Mouse (Mus musculus) embryonic facial prominence, embryonic 12.5 days (tissue): ENCODE results near the gene Unc5cl. TPM values are rescaled to one million over a fixed set of nuclear protein-coding genes. Genes with fewer than 3 reads are reported as not detected.
A peak's percentile ranks its signal among the peaks of the same experiment; 100 is the strongest.

Experiments used
- ATAC-seq: fragments of 200-750 bp; cut with Nextera tagmentation; 2 replicates; pipeline ENCODE4 v1.8.0; 2017; ENCODE audit not compliant: insufficient number of reproducible peaks, insufficient read depth, low FRiP score, low TSS enrichment
- H3K27ac ChIP-seq: fragments of 300-500 bp; sonication (generic); 2 replicates; pipeline ENCODE4 v1.5.1; 2016; ENCODE audit warnings: mild to moderate bottlenecking
- H3K27me3 ChIP-seq: fragments of 300-500 bp; sonication (generic); 2 replicates; pipeline ENCODE4 v1.6.1; 2016; ENCODE audit warnings: mild to moderate bottlenecking, moderate library complexity
- H3K36me3 ChIP-seq: fragments of 300-500 bp; sonication (generic); 2 replicates; pipeline ENCODE4 v1.6.1; 2016; ENCODE audit warnings: mild to moderate bottlenecking
- H3K4me1 ChIP-seq: fragments of 300-500 bp; sonication (generic); 2 replicates; pipeline ENCODE4 v1.6.1; 2016
- H3K4me2 ChIP-seq: fragments of 300-500 bp; sonication (generic); replicated peaks from 2 replicates; pipeline ENCODE4 v1.6.1; 2016; ENCODE audit warnings: mild to moderate bottlenecking, moderate library complexity
- H3K4me3 ChIP-seq: fragments of 300-500 bp; sonication (generic); 2 replicates; pipeline ENCODE4 v1.5.1; 2016; ENCODE audit warnings: mild to moderate bottlenecking
- H3K9ac ChIP-seq: fragments of 300-500 bp; sonication (generic); 2 replicates; pipeline ENCODE4 v1.6.1; 2016; ENCODE audit warnings: mild to moderate bottlenecking, moderate library complexity
- H3K9me3 ChIP-seq: fragments of 300-500 bp; sonication (generic); 2 replicates; pipeline ENCODE4 v1.6.1; 2016; ENCODE audit warnings: mild to moderate bottlenecking, moderate library complexity
- WGBS: fragments of 180-500 bp; shearing (Covaris S2); methylation state at CpG from one replicate; pipeline ENCODE4 v1.1.7; 2016; 5-methylcytosine and 5-hydroxymethylcytosine counted together
- polyA plus RNA-seq: library from polyadenylated mRNA; unstranded; fragments of >200 nt; fragmentation: Nextera tagmentation; extraction: Ambion mirVana; gene quantifications from 2 replicates; pipeline ENCODE4 v1.2.1, GENCODE M21; 2016

Gene Unc5cl
- polyA plus RNA-seq, 1 experiment from 2014 or later, result 0.47 TPM

DNA sequence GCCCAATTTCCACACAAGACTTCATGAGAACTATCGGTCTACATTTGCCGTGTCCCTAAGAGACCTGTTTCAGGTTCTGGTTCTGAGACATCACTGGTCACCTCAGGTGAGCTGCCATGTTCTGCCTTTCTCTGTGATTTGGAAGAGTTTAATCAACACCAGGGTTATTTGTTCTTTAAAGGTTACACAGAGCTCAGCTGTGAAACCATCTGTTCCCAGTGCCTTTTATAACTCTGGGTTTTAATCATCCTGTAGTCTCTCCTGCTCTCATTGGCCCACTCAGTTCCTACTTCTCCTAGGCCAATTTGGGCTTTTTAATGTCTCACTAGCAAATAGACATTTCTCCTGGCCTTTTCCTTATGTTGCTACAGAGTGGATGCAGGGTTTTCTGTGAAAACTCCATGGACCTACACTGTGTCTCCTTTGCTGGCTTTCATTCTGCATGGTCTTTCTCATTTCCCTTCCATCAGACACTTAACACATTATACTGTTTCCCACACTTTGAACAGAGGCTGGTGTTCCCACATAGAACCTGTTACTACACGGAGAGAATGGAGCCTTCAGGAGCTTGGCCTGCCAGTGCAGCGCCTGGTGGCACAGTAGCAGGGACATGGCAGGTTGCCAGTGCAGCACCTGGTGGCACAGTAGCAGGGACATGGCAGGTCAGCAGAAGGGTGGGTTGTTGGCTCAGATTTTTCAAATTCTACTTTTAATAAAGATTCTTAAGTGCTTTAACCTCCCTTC, 97.3 kb downstream of the Unc5cl start:
- ATAC-seq, result no peak
- Histone ChIP-seq H3K27ac (no peak overlapping the region), H3K9me3 (no peaks in the 10 kb centered on the region), H3K27me3 (no peaks in the 10 kb centered on the region), H3K36me3 (no peaks in the 10 kb centered on the region), H3K9ac (no peak overlapping the region), H3K4me2 (no peak overlapping the region), H3K4me3 (no peak overlapping the region), H3K4me1 (no peaks in the 10 kb centered on the region)
- WGBS, result 88% methylated on average over 4 of the region's 4 CpGs

DNA sequence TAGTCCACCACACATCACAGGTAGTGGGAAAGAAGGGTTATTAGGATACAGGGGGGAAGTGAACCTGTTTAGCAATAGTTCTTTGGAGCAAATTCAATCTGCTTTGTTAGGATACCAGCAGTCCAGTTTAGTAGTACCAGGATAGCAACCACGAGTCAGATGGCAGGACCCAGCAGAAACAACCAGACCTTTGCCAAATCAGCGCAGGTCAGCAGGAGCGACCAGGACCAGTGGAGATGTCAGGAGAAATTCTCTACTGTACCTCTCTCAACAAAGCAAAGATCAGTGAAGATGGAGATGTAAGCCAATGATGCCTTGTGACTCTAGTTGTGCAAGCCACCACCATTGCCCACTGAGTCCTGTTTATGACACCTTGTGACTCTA, 97.8 kb downstream of the Unc5cl start:
- Histone ChIP-seq H3K27me3 (no peaks in the 10 kb centered on the region), H3K9me3 (no peaks in the 10 kb centered on the region), H3K4me1 (no peaks in the 10 kb centered on the region), H3K9ac (no peak overlapping the region), H3K4me2 (no peak overlapping the region), H3K4me3 (no peak overlapping the region), H3K27ac (no peak overlapping the region), H3K36me3 (no peaks in the 10 kb centered on the region)
- 89% methylated on average over 3 of the region's 3 CpGs for WGBS
- ATAC-seq, result no peak

DNA sequence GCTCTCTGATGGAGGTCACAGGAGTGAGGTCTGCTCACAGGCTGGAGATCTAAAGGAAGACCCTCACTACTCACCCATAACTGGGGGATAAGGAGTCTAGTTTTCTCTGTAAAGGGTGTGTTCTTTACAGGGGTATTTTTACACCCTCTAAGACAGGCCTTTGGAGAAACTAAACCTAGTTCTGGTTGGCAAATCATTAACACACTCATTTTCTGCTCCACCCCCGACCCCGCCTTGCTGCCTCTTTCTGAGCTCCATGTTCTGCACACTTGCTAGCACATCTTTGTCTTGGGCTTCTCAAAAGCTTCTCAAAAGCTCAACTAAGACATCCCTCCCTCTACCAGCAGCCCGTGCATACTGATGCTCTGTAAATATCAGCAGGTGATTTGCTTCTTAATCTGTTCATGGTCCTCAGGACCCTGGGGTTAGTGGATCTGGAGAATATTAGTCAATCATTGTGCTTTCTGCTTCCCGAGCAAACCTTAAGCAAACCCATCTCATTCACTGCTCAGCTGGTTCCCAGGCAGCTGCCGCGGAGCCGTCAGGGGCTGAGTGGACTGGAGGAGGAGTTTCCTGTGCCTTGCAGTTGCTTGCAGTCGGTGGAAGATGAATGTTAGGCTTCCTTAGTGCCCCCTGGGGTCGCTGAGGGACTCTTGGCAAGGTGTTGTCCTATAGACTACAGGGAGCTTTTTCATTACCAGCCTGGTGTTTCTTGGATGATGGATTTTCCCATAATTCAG, 101.7 kb downstream of the Unc5cl start:
- H3K27me3 ChIP-seq, result no peaks in the 10 kb centered on the region
- H3K9me3 ChIP-seq, result no peaks in the 10 kb centered on the region
- no peaks in the 10 kb centered on the region for H3K36me3 ChIP-seq
- no peaks in the 10 kb centered on the region for H3K4me1 ChIP-seq
- ATAC-seq, result no peak
- 43% methylated on average over 9 of the region's 9 CpGs for WGBS
- H3K4me2 ChIP-seq, result no peak overlapping the region
- no peak overlapping the region for H3K27ac ChIP-seq
- no peak overlapping the region for H3K9ac ChIP-seq
- H3K4me3 ChIP-seq, result no peak overlapping the region

DNA sequence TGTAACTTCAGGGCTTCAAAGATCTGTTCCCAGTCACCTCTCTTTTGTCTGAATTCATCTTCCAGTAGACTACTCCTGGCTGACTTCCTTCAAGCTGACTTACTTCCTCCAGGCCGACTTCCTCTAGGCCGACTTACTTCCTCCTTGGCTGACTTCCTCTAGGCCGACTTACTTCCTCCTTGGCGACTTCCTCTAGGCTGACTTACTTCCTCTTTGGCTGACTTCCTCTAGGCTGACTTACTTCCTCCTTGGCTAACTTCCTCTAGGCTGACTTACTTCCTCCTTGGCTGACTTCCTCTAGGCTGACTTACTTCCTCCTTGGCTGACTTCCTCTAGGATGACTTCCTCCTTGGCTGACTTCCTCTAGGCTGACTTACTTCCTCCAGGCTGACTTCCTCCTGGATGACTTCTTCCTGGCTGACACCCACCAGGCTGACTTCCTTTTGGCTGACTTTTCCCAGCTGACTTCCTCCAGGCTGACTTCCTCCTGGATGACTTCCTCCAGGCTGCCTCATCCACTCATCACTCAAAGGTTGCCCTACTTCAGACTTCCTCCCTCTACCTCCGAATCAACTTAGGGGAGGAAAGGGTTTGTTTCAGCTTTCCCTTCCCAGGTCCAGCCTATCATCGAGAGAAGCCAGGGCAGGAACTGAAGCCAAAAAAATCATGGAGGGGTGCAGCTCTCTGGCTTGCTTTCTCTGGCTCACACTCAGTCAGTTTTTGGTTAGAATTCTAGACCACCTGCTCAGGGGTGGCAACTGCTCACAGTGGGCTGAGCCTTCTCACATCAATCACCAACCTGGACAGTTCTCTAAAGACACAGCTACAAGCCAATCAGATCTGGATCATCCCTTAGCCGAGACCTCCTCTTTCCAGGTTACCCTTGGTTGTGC, 103.4 kb downstream of the Unc5cl start:
- Histone ChIP-seq H3K4me2 (no peak overlapping the region), H3K9me3 (no peaks in the 10 kb centered on the region), H3K4me3 (no peak overlapping the region), H3K27me3 (no peaks in the 10 kb centered on the region), H3K9ac (no peak overlapping the region), H3K4me1 (no peaks in the 10 kb centered on the region), H3K27ac (no peak overlapping the region), H3K36me3 (no peaks in the 10 kb centered on the region)
- no peak for ATAC-seq
- 90% methylated on average over 7 of the region's 7 CpGs for WGBS

DNA sequence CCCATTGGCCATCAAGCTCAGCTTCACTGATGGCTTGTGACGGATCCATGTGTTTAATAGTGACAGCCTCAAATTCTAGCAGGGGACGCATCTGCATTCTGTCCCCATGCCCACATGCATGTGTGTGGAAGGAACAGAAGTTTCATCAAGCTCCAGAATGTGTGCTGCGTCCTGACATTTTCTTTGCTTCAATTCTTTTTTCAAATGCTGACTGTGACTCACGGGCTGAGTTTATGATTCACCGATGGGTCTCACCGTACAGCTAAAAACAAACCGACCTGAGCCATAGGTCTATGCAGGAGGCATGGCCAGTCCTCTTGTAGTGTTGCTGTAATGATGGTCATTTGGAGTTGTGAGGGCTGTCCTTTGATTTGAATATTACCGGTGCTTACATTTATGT, 110.2 kb downstream of the Unc5cl start:
- Histone ChIP-seq H3K36me3 (no peaks in the 10 kb centered on the region), H3K27ac (no peak overlapping the region), H3K4me1 (no peaks in the 10 kb centered on the region), H3K9me3 (no peaks in the 10 kb centered on the region), H3K9ac (no peak overlapping the region), H3K4me3 (no peak overlapping the region), H3K27me3 (no peaks in the 10 kb centered on the region), H3K4me2 (no peak overlapping the region)
- 93% methylated on average over 8 of the region's 8 CpGs for WGBS
- ATAC-seq, result no peak

DNA sequence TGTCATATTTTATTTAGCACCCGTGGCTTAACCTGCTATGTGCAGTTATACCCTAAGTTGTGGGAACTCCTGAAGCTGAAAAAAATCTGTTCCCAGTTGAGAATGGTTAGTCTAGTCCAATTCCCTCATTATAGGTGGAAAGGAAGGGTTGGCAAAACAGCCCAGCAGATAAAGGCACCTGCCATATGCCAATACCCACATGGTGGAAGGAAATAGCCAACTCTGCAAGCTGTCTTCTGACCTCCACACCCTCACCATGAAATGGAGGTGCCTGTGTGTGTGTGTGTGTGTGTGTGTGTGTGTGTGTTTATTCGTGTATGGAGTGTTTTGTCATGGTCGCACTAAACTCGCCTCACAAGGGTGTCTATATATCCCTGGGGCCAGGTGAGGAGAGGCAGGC, 115.0 kb downstream of the Unc5cl start:
- no peaks in the 10 kb centered on the region for H3K4me1 ChIP-seq
- H3K9me3 ChIP-seq, result no peaks in the 10 kb centered on the region
- H3K4me3 ChIP-seq, result no peak overlapping the region
- H3K4me2 ChIP-seq, result no peak overlapping the region
- no peak overlapping the region for H3K27ac ChIP-seq
- H3K36me3 ChIP-seq, result no peaks in the 10 kb centered on the region
- WGBS, result 86% methylated on average over 4 of the region's 4 CpGs
- ATAC-seq, result no peak
- H3K9ac ChIP-seq, result no peak overlapping the region
- no peaks in the 10 kb centered on the region for H3K27me3 ChIP-seq

DNA sequence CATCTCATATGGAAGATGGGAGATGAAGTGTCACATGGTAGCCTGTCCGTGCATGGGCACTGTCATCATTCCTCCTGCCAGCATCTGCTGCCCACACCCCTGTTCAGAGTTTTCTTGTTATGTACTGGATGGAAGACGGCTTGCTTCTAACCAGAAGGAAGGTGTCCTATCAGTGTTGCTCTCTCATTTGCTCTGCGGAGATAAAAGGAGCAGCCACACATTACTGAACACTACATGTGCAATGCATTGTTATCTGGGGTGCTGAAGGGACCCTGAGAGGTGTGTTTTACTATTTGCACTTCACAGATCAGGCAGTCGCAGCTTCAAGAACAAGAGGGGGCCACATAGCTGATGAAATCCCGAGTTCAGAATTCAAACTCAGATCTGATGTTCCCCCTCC, 126.5 kb downstream of the Unc5cl start:
- Histone ChIP-seq H3K27ac (no peak overlapping the region), H3K9ac (no peak overlapping the region), H3K27me3 (no peaks in the 10 kb centered on the region), H3K4me2 (no peak overlapping the region), H3K4me1 (no peaks in the 10 kb centered on the region; the same call in 1 of the 2 replicates), H3K36me3 (no peaks in the 10 kb centered on the region), H3K9me3 (no peaks in the 10 kb centered on the region), H3K4me3 (no peak overlapping the region)
- ATAC-seq, result no peak
- WGBS, result 85% methylated on average over 5 of the region's 5 CpGs

DNA sequence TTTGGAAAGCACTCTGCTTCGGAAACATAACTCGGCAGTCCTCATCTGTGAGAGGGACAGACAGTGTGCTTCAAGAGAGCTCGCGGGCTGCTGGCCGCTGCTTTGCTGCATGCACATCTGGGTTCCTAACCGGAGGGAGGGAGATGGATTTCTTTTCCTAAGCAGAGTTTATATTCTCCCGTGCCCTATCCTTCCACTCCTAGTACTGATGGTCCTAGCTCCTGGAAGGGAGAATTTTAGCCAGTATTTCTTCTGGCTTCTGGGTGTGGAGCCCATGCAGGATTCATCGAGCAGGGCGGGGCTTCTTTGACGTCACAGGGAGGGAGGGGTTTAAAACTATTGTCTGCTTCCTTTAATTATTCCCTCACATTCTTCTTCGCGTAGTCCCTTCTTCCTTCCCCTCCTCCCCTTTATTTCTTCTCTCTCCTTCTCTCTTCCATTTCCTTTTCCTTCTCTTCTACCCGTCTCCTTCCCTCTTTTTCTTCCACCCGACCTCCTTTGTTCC, 127.8 kb downstream of the Unc5cl start:
- H3K36me3 ChIP-seq, result no peaks in the 10 kb centered on the region
- ATAC-seq, result no peak
- peak overlapping the region; percentile 28 for H3K4me2 ChIP-seq
- H3K4me1 ChIP-seq, result no peaks in the 10 kb centered on the region; the same call in 1 of the 2 replicates
- no peaks in the 10 kb centered on the region for H3K27me3 ChIP-seq
- no peaks in the 10 kb centered on the region for H3K9me3 ChIP-seq
- no peak overlapping the region for H3K9ac ChIP-seq
- 51% methylated on average over 14 of the region's 14 CpGs for WGBS
- H3K27ac ChIP-seq, result no peak overlapping the region
- no peak overlapping the region; the same call in 1 of the 2 replicates for H3K4me3 ChIP-seq

DNA sequence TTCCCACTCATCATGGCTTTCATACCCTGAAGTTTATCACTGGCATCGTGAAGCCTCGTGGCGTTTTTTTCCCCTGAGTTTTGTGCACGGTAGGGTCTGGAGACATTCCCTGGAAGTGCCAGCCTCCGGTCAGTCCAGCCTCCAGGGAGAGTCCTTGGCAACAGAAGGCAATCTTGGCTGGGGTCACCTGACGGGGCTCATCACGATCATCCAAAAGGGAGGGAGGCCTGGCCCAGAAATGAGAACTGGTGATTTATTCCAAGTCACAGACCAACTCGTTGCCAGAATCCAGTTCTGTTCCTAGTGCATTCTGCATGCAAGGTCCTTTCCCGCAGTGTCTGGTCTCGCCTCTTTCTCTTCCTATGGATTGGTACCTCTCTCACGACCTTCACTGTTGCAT, 128.7 kb downstream of the Unc5cl start:
- Histone ChIP-seq H3K4me1 (no peaks in the 10 kb centered on the region; the same call in 1 of the 2 replicates), H3K27ac (no peak overlapping the region), H3K4me2 (no peak overlapping the region), H3K9me3 (no peaks in the 10 kb centered on the region), H3K9ac (no peak overlapping the region), H3K4me3 (no peak overlapping the region), H3K27me3 (no peaks in the 10 kb centered on the region), H3K36me3 (no peaks in the 10 kb centered on the region)
- 71% methylated on average over 11 of the region's 11 CpGs for WGBS
- no peak for ATAC-seq

DNA sequence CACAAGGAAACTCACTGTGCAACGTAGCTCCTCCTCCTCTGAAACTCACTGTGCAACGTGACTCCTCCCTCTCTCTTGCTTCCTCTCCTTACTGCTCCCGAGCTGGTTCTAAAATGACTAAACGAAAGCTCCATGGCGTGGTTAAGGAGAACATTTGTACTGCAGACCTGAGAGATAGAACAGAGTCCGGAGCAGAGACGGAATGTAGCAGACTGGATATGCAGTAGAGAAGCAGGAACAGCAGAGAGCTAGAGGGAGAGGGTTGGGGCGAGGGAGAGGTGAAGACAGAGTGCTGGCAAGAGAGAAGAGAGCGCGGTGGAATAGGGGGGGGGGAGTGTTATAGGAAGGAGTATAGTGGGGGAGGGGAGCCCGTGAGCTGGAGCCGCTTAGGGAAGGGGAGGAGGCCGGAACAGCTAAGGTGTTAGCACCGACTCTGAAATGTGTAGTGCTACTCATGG, 131.2 kb downstream of the Unc5cl start:
- H3K27me3 ChIP-seq, result no peaks in the 10 kb centered on the region
- H3K4me2 ChIP-seq, result peak overlapping the region; percentile 51
- peak overlapping the region; percentile 31 for H3K4me3 ChIP-seq
- 8% methylated on average over 14 of the region's 14 CpGs for WGBS
- no peaks in the 10 kb centered on the region; the same call in 1 of the 2 replicates for H3K4me1 ChIP-seq
- no peaks in the 10 kb centered on the region for H3K36me3 ChIP-seq
- ATAC-seq, result no peak
- no peak overlapping the region for H3K27ac ChIP-seq
- no peaks in the 10 kb centered on the region for H3K9me3 ChIP-seq
- no peak overlapping the region for H3K9ac ChIP-seq

DNA sequence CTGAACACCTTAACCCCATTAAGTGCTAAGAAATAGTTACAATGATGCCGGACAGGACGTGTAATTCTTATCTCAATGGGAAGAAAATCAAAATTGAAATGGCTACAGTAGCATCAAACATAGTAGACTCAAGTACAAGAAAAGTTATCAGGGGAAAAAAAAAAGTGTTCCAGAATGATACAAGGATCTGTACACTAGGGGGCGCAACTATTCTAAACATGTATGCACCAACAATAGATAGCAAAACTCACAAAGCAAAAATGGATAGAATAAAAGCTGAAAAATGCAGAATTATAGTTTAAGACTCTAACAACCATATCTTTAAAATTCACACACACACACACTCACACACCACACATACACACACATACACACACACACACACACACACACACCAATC, 134.0 kb downstream of the Unc5cl start:
- Histone ChIP-seq H3K4me3 (no peak overlapping the region), H3K4me2 (no peak overlapping the region), H3K27me3 (no peaks in the 10 kb centered on the region), H3K4me1 (no peaks in the 10 kb centered on the region; the same call in 1 of the 2 replicates), H3K9me3 (no peaks in the 10 kb centered on the region), H3K27ac (no peak overlapping the region), H3K9ac (no peak overlapping the region), H3K36me3 (no peaks in the 10 kb centered on the region)
- ATAC-seq, result no peak
- WGBS, result 51% methylated on average over 3 of the region's 3 CpGs
